Mouse (Mus musculus): ENCODE measurements around the gene Slc25a41. TPM values are rescaled to one million over a fixed set of nuclear protein-coding genes. Genes with fewer than 3 reads are reported as not detected.

Gene Slc25a41
- polyA plus RNA-seq, 1 experiment: 0.38 TPM

GRCm38 (mm10) chr17:56989467-56990114 lies 51.9 kb downstream of the Slc25a41 start:
- TF ChIP-seq POLR2A (IDR thresholded peaks at IDR 0.05; ENCODE audit: control insufficient read depth, extremely low read depth, insufficient read depth, low read length, poor library complexity): no peak
- no peak for TF ChIP-seq CTCF (IDR thresholded peaks at IDR 0.05; ENCODE audit: borderline replicate concordance, control insufficient read depth, extremely low read depth, insufficient read depth, low read length, poor library complexity)
- DNase-seq: peak; percentile 31
- Histone ChIP-seq H3K4me1 (replicated peaks; ENCODE audit: control insufficient read depth, insufficient read depth, low read length) (peaks cover 5% of the 10 kb centered on the region), H3K27ac (ENCODE audit: control insufficient read depth, insufficient read depth, low read length) (no peak overlapping the region), H3K27me3 (ENCODE audit: control insufficient read depth, insufficient read depth, low read length) (no peaks in the 10 kb centered on the region), H3K36me3 (ENCODE audit: control insufficient read depth, insufficient read depth, low read length) (peaks cover 9% of the 10 kb centered on the region; the same call in 1 of the 2 replicates), H3K4me3 (ENCODE audit: control insufficient read depth, insufficient read depth, low read length) (peak overlapping the region; percentile 81)
- under 1% methylated on average over 25 of the region's 25 CpGs for WGBS

- no peak for TF ChIP-seq POLR2A (IDR thresholded peaks at IDR 0.05; ENCODE audit: control insufficient read depth, extremely low read depth, insufficient read depth, low read length, poor library complexity)
- no peak for TF ChIP-seq CTCF (IDR thresholded peaks at IDR 0.05; ENCODE audit: borderline replicate concordance, control insufficient read depth, extremely low read depth, insufficient read depth, low read length, poor library complexity)
- Histone ChIP-seq H3K4me3 (ENCODE audit: control insufficient read depth, insufficient read depth, low read length) (no peak overlapping the region), H3K36me3 (ENCODE audit: control insufficient read depth, insufficient read depth, low read length) (peaks cover 6% of the 10 kb centered on the region; the same call in 1 of the 2 replicates), H3K27me3 (ENCODE audit: control insufficient read depth, insufficient read depth, low read length) (no peaks in the 10 kb centered on the region), H3K4me1 (replicated peaks; ENCODE audit: control insufficient read depth, insufficient read depth, low read length) (peaks cover 5% of the 10 kb centered on the region), H3K27ac (ENCODE audit: control insufficient read depth, insufficient read depth, low read length) (no peak overlapping the region)
- WGBS: 77% methylated on average over 7 of the region's 7 CpGs
- no peak for DNase-seq
These were observed 52.5 kb downstream of the Slc25a41 start for GRCm38 (mm10) chr17:56988921-56989430.

- no peak for DNase-seq
- TF ChIP-seq POLR2A (IDR thresholded peaks at IDR 0.05; ENCODE audit: control insufficient read depth, extremely low read depth, insufficient read depth, low read length, poor library complexity): no peak
- TF ChIP-seq CTCF (IDR thresholded peaks at IDR 0.05; ENCODE audit: borderline replicate concordance, control insufficient read depth, extremely low read depth, insufficient read depth, low read length, poor library complexity): no peak
- WGBS: 83% methylated on average over 7 of the region's 7 CpGs
- H3K4me1 ChIP-seq (replicated peaks; ENCODE audit: control insufficient read depth, insufficient read depth, low read length): peaks cover 5% of the 10 kb centered on the region
- H3K36me3 ChIP-seq (ENCODE audit: control insufficient read depth, insufficient read depth, low read length): peaks cover under 1% of the 10 kb centered on the region; the same call in 1 of the 2 replicates
- H3K4me3 ChIP-seq (ENCODE audit: control insufficient read depth, insufficient read depth, low read length): no peak overlapping the region
- no peaks in the 10 kb centered on the region for H3K27me3 ChIP-seq (ENCODE audit: control insufficient read depth, insufficient read depth, low read length)
- no peak overlapping the region for H3K27ac ChIP-seq (ENCODE audit: control insufficient read depth, insufficient read depth, low read length)
These were observed 53.0 kb downstream of the Slc25a41 start for GRCm38 (mm10) chr17:56988441-56988840.

GRCm38 (mm10) chr17:56986105-56986805 lies 55.2 kb downstream of the Slc25a41 start:
- WGBS: 94% methylated on average over 3 of the region's 3 CpGs
- no peak overlapping the region for H3K27ac ChIP-seq (ENCODE audit: control insufficient read depth, insufficient read depth, low read length)
- peaks cover 5% of the 10 kb centered on the region for H3K4me1 ChIP-seq (replicated peaks; ENCODE audit: control insufficient read depth, insufficient read depth, low read length)
- no peak overlapping the region for H3K4me3 ChIP-seq (ENCODE audit: control insufficient read depth, insufficient read depth, low read length)
- no peaks in the 10 kb centered on the region for H3K36me3 ChIP-seq (ENCODE audit: control insufficient read depth, insufficient read depth, low read length)
- no peaks in the 10 kb centered on the region for H3K27me3 ChIP-seq (ENCODE audit: control insufficient read depth, insufficient read depth, low read length)
- DNase-seq: no peak
- TF ChIP-seq CTCF (IDR thresholded peaks at IDR 0.05; ENCODE audit: borderline replicate concordance, control insufficient read depth, extremely low read depth, insufficient read depth, low read length, poor library complexity): no peak
- TF ChIP-seq POLR2A (IDR thresholded peaks at IDR 0.05; ENCODE audit: control insufficient read depth, extremely low read depth, insufficient read depth, low read length, poor library complexity): no peak

GRCm38 (mm10) chr17:56985656-56986055 lies 55.8 kb downstream of the Slc25a41 start:
- TF ChIP-seq CTCF (IDR thresholded peaks at IDR 0.05; ENCODE audit: borderline replicate concordance, control insufficient read depth, extremely low read depth, insufficient read depth, low read length, poor library complexity): no peak
- TF ChIP-seq POLR2A (IDR thresholded peaks at IDR 0.05; ENCODE audit: control insufficient read depth, extremely low read depth, insufficient read depth, low read length, poor library complexity): no peak
- no peak for DNase-seq
- no peaks in the 10 kb centered on the region for H3K4me1 ChIP-seq (replicated peaks; ENCODE audit: control insufficient read depth, insufficient read depth, low read length)
- no peaks in the 10 kb centered on the region for H3K27me3 ChIP-seq (ENCODE audit: control insufficient read depth, insufficient read depth, low read length)
- H3K4me3 ChIP-seq (ENCODE audit: control insufficient read depth, insufficient read depth, low read length): no peak overlapping the region
- H3K36me3 ChIP-seq (ENCODE audit: control insufficient read depth, insufficient read depth, low read length): no peaks in the 10 kb centered on the region
- whole genome bisulfite sequencing: 94% methylated on average over 3 of the region's 3 CpGs
- H3K27ac ChIP-seq (ENCODE audit: control insufficient read depth, insufficient read depth, low read length): no peak overlapping the region

- no peak overlapping the region for H3K27ac ChIP-seq (ENCODE audit: control insufficient read depth, insufficient read depth, low read length)
- H3K4me1 ChIP-seq (replicated peaks; ENCODE audit: control insufficient read depth, insufficient read depth, low read length): no peaks in the 10 kb centered on the region
- H3K36me3 ChIP-seq (ENCODE audit: control insufficient read depth, insufficient read depth, low read length): no peaks in the 10 kb centered on the region
- H3K4me3 ChIP-seq (ENCODE audit: control insufficient read depth, insufficient read depth, low read length): no peak overlapping the region
- DNase-seq: no peak
- 75% methylated on average over 9 of the region's 9 CpGs for WGBS
- TF ChIP-seq CTCF (IDR thresholded peaks at IDR 0.05; ENCODE audit: borderline replicate concordance, control insufficient read depth, extremely low read depth, insufficient read depth, low read length, poor library complexity) (no peak), POLR2A (IDR thresholded peaks at IDR 0.05; ENCODE audit: control insufficient read depth, extremely low read depth, insufficient read depth, low read length, poor library complexity) (no peak)
- no peaks in the 10 kb centered on the region for H3K27me3 ChIP-seq (ENCODE audit: control insufficient read depth, insufficient read depth, low read length)
These were observed 56.6 kb downstream of the Slc25a41 start for GRCm38 (mm10) chr17:56984886-56985285.

Other genes with a start within 250 kb of the Slc25a41 start
- 31.3 and 44.2 TPM in 2 replicates for gene Rfx2, start 210.6 kb downstream of the Slc25a41 start, polyA plus RNA-seq (2012; rRNA removed)
- 0.11 TPM in 1 of 2 replicates, not detected in the other for gene Acsbg2, start 167.2 kb downstream of the Slc25a41 start, polyA plus RNA-seq (2012; rRNA removed)
- gene 1700061G19Rik, start 166.2 kb downstream of the Slc25a41 start, polyA plus RNA-seq (2012; rRNA removed): 0.10 and 0.19 TPM in 2 replicates
- 134 and 135 TPM in 2 replicates for gene Mllt1, start 106.2 kb downstream of the Slc25a41 start, polyA plus RNA-seq (2012; rRNA removed)
- 0.14 and 0.32 TPM in 2 replicates for gene Acer1, start 59.5 kb downstream of the Slc25a41 start, polyA plus RNA-seq (2012; rRNA removed)
- 131 and 144 TPM in 2 replicates for gene Clpp, start 51.3 kb downstream of the Slc25a41 start, polyA plus RNA-seq (2012; rRNA removed)
- gene Alkbh7, start 44.3 kb downstream of the Slc25a41 start, polyA plus RNA-seq (2012; rRNA removed): 26.7 and 32.2 TPM in 2 replicates
- gene Pspn, start 41.6 kb downstream of the Slc25a41 start, polyA plus RNA-seq (2012; rRNA removed): not detected in 2 replicates
- gene Gtf2f1, start 30.4 kb downstream of the Slc25a41 start, polyA plus RNA-seq (2012; rRNA removed): 40.8 and 42.9 TPM in 2 replicates
- gene Gm17949, start 30.2 kb downstream of the Slc25a41 start, polyA plus RNA-seq (2012; rRNA removed): 0.08 TPM in 1 of 2 replicates, not detected in the other
- gene Khsrp, start 10.1 kb downstream of the Slc25a41 start, polyA plus RNA-seq (2012; rRNA removed): 229 and 259 TPM in 2 replicates
- 3.4 and 5.9 TPM in 2 replicates for gene Crb3, start 17.5 kb upstream of the Slc25a41 start, polyA plus RNA-seq (2012; rRNA removed)
- 76.5 and 93.2 TPM in 2 replicates for gene Slc25a23, start 18.2 kb upstream of the Slc25a41 start, polyA plus RNA-seq (2012; rRNA removed)
- 176 and 196 TPM in 2 replicates for gene Dennd1c, start 36.9 kb upstream of the Slc25a41 start, polyA plus RNA-seq (2012; rRNA removed)
- 5.5 and 5.7 TPM in 2 replicates for gene Tubb4a, start 46.1 kb upstream of the Slc25a41 start, polyA plus RNA-seq (2012; rRNA removed)
- gene Tnfsf9, start 63.7 kb upstream of the Slc25a41 start, polyA plus RNA-seq (2012; rRNA removed): 10.2 and 12.3 TPM in 2 replicates
- gene Cd70, start 108.1 kb upstream of the Slc25a41 start, polyA plus RNA-seq (2012; rRNA removed): 10.5 and 11.0 TPM in 2 replicates
- 6.5 and 6.7 TPM in 2 replicates for gene Tnfsf14, start 152.5 kb upstream of the Slc25a41 start, polyA plus RNA-seq (2012; rRNA removed)
- 139 and 152 TPM in 2 replicates for gene C3, start 186.5 kb upstream of the Slc25a41 start, polyA plus RNA-seq (2012; rRNA removed)
- gene Gpr108, start 206.8 kb upstream of the Slc25a41 start, polyA plus RNA-seq (2012; rRNA removed): 62.4 and 63.9 TPM in 2 replicates
- gene Trip10, start 207.8 kb upstream of the Slc25a41 start, polyA plus RNA-seq (2012; rRNA removed): 10.6 and 14.8 TPM in 2 replicates
- 131 and 137 TPM in 2 replicates for gene Vav1, start 237.4 kb upstream of the Slc25a41 start, polyA plus RNA-seq (2012; rRNA removed)

All from thymus, adult 2 months (tissue).